Mouse (Mus musculus) 3T3-L1 (cell line): ENCODE results near the gene AC129217.1.

Source experiments
- DNase-seq: peaks from one replicate; pipeline ENCODE4 v3.0.0-alpha.2; 2015; ENCODE audit warnings: low read depth, low spot score

AC129217.1 gene

GRCm38 (mm10) chr19:8870838-8871237 is 41.3 kb downstream of the AC129217.1 start:
- peak; percentile 39 for DNase-seq

- DNase-seq, result peak; percentile 100
Measured at GRCm38 (mm10) chr19:8871267-8872186, 42.0 kb downstream of the AC129217.1 start, which contains the start of gene Ubxn1. Gene Ubxn1 (plus strand): TSS chr19:8871496.

DNA sequence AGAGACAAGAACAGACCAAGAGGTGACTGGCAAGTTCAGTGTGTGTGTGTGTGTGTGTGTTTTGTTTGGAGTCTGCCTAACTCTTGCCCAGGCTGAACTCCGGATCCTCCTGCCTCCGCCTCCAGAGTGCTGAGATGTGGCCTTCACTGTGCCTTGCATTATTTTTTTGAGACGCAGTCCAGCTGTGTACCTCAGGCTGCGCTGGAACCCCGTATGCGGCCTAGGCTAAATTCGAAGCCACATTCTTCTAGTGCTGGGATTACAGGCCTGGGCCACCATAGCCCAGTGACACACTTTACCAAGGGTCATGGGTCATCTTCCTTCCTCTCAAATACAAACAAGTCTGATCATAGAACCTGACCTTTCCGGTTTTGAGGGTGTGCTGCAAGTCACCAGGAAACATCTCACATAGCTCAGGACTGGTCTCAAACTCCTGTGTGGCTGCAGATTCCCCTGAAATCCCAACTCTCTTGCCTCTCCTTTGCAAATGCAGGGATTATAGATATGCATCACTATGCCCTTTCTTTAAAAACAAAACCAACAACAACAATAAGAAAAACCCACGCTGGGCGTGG is 42.8 kb downstream of the AC129217.1 start:
- no peak for DNase-seq

GRCm38 (mm10) chr19:8875031-8875430 is 45.5 kb downstream of the AC129217.1 start:
- DNase-seq, result no peak

DNA sequence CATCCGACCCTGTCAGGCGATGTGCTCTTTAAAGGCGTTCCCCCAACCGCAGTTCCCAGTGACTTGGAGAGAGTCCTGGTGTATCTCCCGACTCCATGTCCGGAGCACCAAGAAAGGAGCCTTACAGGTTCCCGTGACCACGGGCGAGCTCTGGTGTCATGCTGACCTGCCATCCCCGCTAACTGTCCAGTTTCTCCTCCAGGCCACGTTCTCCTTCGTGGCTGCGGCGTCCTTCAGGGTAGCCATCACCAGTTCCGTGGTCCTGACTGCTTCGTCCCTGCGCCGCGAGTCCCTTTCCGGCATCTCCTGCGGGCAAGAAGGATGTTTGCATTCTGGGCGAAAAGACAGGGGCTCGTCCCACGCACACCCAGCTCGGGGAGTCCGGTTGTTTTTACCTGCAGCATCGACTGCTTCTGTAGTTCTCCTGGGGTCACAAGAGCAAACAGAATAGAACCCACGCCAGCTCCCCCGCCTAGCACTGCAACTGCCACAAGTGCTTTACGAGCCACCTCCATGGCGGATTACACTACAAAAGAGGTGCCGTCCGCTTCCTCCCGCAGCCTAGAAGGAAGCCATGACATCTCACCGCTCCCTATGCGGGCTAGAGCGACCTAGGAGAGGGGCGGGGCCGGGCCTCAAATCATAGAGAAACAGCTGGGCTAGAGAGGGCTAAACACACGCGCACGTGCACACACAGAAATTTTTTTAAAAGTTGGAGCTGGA is 50.9 kb downstream of the AC129217.1 start, which contains the start of gene Uqcc3:
TSS of gene Uqcc3 (minus strand) at position 613 of the 723 bp plus-strand sequence.
- DNase-seq, result peak; percentile 94

GRCm38 (mm10) chr19:8881034-8881392 is 51.4 kb downstream of the AC129217.1 start:
- no peak for DNase-seq

DNA sequence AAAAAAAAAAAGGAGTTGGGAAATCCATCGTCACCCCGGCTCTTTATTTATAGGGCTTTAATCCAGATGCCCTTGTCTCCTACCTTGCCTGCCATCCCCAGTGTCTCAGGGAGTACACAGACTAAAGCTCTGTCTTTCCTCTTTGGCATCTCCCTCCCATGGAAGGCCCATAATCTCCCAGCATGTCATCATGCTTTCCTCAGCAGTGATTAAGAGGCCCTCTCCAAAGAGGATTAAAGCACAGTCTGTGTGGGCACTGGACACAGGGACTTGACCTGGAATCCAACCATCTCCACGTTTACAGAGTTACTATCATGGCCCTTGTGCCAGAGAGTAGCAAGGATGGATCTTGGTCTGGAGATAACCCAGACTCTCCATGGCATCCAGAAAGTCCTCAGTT is 54.0 kb downstream of the AC129217.1 start, which contains the start of the genes Lbhd1 and Gm49403:
TSS of gene Lbhd1 (plus strand) at position 117 of the 400 bp plus-strand sequence.
TSS of gene Gm49403 (plus strand) at position 315 of the 400 bp plus-strand sequence.
- DNase-seq, result no peak

- DNase-seq, result peak; percentile 37
Measured at GRCm38 (mm10) chr19:8886916-8887584, 57.5 kb downstream of the AC129217.1 start.

GRCm38 (mm10) chr19:8887585-8888463 is 58.3 kb downstream of the AC129217.1 start:
- peak; percentile 36 for DNase-seq

GRCm38 (mm10) chr19:8888511-8889385 is 59.2 kb downstream of the AC129217.1 start, which contains the start of the genes 1810009A15Rik and Gm49416:
Gene 1810009A15Rik (plus strand): TSS chr19:8888853.
Gene Gm49416 (plus strand): TSS chr19:8888926.
- DNase-seq, result peak; percentile 98
